ENCODE assay signal across 9 mouse cellular contexts in the genomic region with DNA sequence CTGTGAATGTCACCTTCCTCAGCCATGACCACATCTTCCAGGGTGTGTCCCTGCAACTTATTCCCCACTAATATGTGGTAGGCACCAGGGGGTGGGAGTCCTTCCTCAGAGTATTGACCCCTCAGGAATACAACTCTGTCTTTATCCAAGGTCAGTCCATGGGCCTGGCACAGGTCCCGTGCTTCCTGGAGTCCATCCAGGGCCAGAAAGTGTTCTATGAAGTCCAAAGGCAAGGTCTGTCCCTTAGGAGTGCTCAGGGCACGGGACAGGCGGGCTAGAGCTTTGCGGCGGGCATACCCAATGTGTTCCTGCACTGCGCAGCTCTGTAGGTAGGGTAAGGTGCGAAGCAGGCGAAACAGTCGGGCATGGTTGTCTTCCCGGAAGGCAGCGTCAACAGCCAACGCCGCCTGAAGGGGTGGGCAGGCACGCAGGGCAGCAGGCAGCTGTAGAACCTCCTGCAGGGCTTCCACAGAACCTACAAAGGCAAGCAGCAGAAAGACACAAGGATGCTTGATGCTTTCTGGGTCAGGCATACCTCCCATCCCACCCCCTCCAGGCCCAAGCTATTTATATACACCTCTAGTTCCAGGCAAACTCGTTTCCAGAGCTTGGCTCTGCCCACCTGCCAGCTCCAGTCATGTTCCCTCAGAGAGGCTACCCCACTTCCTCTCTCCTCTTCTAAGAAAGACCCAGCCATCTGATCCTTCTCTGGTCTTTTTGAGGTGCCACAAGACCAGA. TPM values are rescaled to one million over a fixed set of nuclear protein-coding genes. Genes with fewer than 3 reads are reported as not detected.
A peak's percentile ranks its signal among the peaks of the same experiment; 100 is the strongest.
DNase-seq lines count a peak whose midpoint lies in the region; ATAC-seq and TF ChIP-seq lines count a peak whose summit lies in the region.
"Had no signal": no experiment of that assay in that cellular context is flagged by ENCODE, and none has a peak within 500 bp of the region (broad histone marks: within the 10 kb centered on the region; RNA-seq: fewer than 3 reads in every experiment).

No protein-coding gene starts in this region.

- no peak for TF ChIP-seq POLR2A in embryonic fibroblast, embryonic 13.5 days (IDR thresholded peaks at IDR 0.05; ENCODE audit: low read depth, low read length)

- peak overlapping the region; percentile 59; the same call in 1 of the 2 replicates for H3K9ac ChIP-seq in heart, embryonic 11.5 days (ENCODE audit: low read depth, low read length)
- peak overlapping the region; percentile 6; the same call in 1 of the 2 replicates for H3K9ac ChIP-seq in ES-E14 (ENCODE audit: insufficient read depth, low read depth, low read length, poor library complexity, severe bottlenecking)
- peak overlapping the region; percentile 91; the same call in 1 of the 2 replicates for H3K9ac ChIP-seq in limb, embryonic 13.5 days

- WGBS in heart, embryonic 11.5 days (ENCODE audit: insufficient replicate concordance), result 90% methylated on average over 14 of the region's 15 CpGs
- 91% methylated on average over 15 of the region's 15 CpGs for WGBS in limb, embryonic 13.5 days

- no peak for DNase-seq in heart, adult 8-10 months (ENCODE audit: low spot score)
- no peak for DNase-seq in ES-E14 (ENCODE audit: low read depth, low spot score)
- no peak for DNase-seq in c-Kit-positive CD71-positive TER-119-positive erythroid progenitor cells, embryonic 14.5 days (ENCODE audit: low spot score)
- no peak for DNase-seq in ovary, adult 18-20 months (ENCODE audit: low spot score)
- no peak for DNase-seq in gastrocnemius, adult 18-20 months (ENCODE audit: low spot score)

- peaks cover 10% of the 10 kb centered on the region; the same call in 1 of the 2 replicates for H3K4me1 ChIP-seq in heart, embryonic 11.5 days (ENCODE audit: control insufficient read depth, insufficient read depth, low read length)
- peaks cover 2 to 8% of the 10 kb centered on the region in 2 experiments; a peak in 1 of 4 replicates for H3K4me1 ChIP-seq in ES-E14 (ENCODE audit: control insufficient read depth in 2 of 2, insufficient read depth in 2 of 2, low read length in 2 of 2, poor library complexity in 1 of 2)
- no peaks in the 10 kb centered on the region for H3K4me1 ChIP-seq in embryonic fibroblast, embryonic 13.5 days (ENCODE audit: control insufficient read depth, insufficient read depth, low read length)
- peaks cover 23% of the 10 kb centered on the region for H3K4me1 ChIP-seq in limb, embryonic 13.5 days

- no peaks in the 10 kb centered on the region for H3K9me3 ChIP-seq in heart, embryonic 11.5 days (replicated peaks; ENCODE audit: control insufficient read depth, low read length)
- H3K9me3 ChIP-seq in ES-E14 (ENCODE audit: control insufficient read depth, insufficient read depth, low read depth, low read length), result no peaks in the 10 kb centered on the region
- no peaks in the 10 kb centered on the region for H3K9me3 ChIP-seq in limb, embryonic 13.5 days

- no peak for ATAC-seq in heart, embryonic 11.5 days (replicated peaks; ENCODE audit: insufficient number of reproducible peaks, low FRiP score, low TSS enrichment)
- ATAC-seq in limb, embryonic 13.5 days (ENCODE audit: low FRiP score, low read depth), result no peak

- H3K4me3 ChIP-seq in heart, embryonic 11.5 days (ENCODE audit: low read depth, low read length), result peak overlapping the region; percentile 73; the same call in 1 of the 2 replicates
- H3K4me3 ChIP-seq in ES-E14 (ENCODE audit: insufficient read depth in 1 of 2, low read depth in 1 of 2, low read length in 2 of 2, poor library complexity in 1 of 2, severe bottlenecking in 1 of 2), result no peak overlapping the region
- H3K4me3 ChIP-seq in embryonic fibroblast, embryonic 13.5 days (ENCODE audit: insufficient read depth, low read length), result peak overlapping the region; percentile 88
- H3K4me3 ChIP-seq in limb, embryonic 13.5 days, result peak overlapping the region; percentile 90; the same call in 1 of the 2 replicates

- H3K27me3 ChIP-seq in heart, embryonic 11.5 days (ENCODE audit: control insufficient read depth, insufficient read depth, low read length), result no peaks in the 10 kb centered on the region
- H3K27me3 ChIP-seq in limb, embryonic 13.5 days, result no peaks in the 10 kb centered on the region

- peaks cover 19% of the 10 kb centered on the region for H3K36me3 ChIP-seq in heart, embryonic 11.5 days (ENCODE audit: control insufficient read depth, insufficient read depth, low read length)
- H3K36me3 ChIP-seq in ES-E14 (ENCODE audit: control insufficient read depth, insufficient read depth, low read length, poor library complexity, severe bottlenecking), result peaks cover 18% of the 10 kb centered on the region
- H3K36me3 ChIP-seq in limb, embryonic 13.5 days, result peaks cover 43% of the 10 kb centered on the region

- in situ Hi-C loops in ES-E14 (cut with MboI; ENCODE audit: low sequenced_read_pairs in 2 of 2, unreplicated experiment in 2 of 2), result no loop called here

- H3K4me2 ChIP-seq in heart, embryonic 11.5 days, result peak overlapping the region; percentile 72
- H3K4me2 ChIP-seq in limb, embryonic 13.5 days (replicated peaks), result peak overlapping the region; percentile 90

- no peak overlapping the region for H3K27ac ChIP-seq in heart, embryonic 11.5 days (ENCODE audit: low read depth, low read length)
- H3K27ac ChIP-seq in ES-E14 (ENCODE audit: insufficient read depth, low read depth, low read length, poor library complexity, severe bottlenecking), result no peak overlapping the region
- no peak overlapping the region for H3K27ac ChIP-seq in embryonic fibroblast, embryonic 13.5 days (ENCODE audit: insufficient read depth, low read length)
- no peak overlapping the region for H3K27ac ChIP-seq in limb, embryonic 13.5 days

- TF ChIP-seq CTCF in embryonic fibroblast, embryonic 13.5 days (IDR thresholded peaks at IDR 0.05; ENCODE audit: borderline replicate concordance, insufficient read depth, low read length), result no peak

TF ChIP-seq in ES-E14, 5 proteins besides CTCF, POLR2A, EP300 and RAD21:
- no peak for TF ChIP-seq HCFC1 (IDR thresholded peaks at IDR 0.05; ENCODE audit: borderline replicate concordance, insufficient read depth, low read length)
TF ChIP-seq in ES-E14: peak in this region for 0.

RNA-seq across cellular contexts. Expression of a gene that starts 2.2 kb away (rescaled TPM):
- polyA plus RNA-seq in heart, embryonic 11.5 days (2014; fragmentation: Nextera tagmentation; extraction: Ambion mirVana), result 38.1 and 41.0 TPM in 2 replicates
- 10 to 100 TPM in 1 of 4 experiments, 1 to 10 TPM in 3; 8.0 to 10.4 (median 9.0) TPM for total RNA-seq in heart, adult 8-10 months (2022)
- 25.2 and 28.2 TPM in 2 replicates for total RNA-seq in ES-E14 (2012; rRNA removed)
- 13.7 and 16.2 TPM in 2 replicates for polyA plus RNA-seq in embryonic fibroblast, embryonic 13.5 days (2011; ENCODE audit: insufficient read length, low read depth, missing spikeins)
- 42.9 and 44.0 TPM in 2 replicates for polyA plus RNA-seq in limb, embryonic 13.5 days (2015; fragmentation: Nextera tagmentation; extraction: Ambion mirVana)
- total RNA-seq in gastrocnemius, adult 18-20 months (2021), result 1 to 10 TPM; 8.6 to 9.7 TPM

RNA-seq across cellular contexts. Expression of a gene that starts 10.7 kb away (rescaled TPM):
- 0.23 and 0.40 TPM in 2 replicates for polyA plus RNA-seq in heart, embryonic 11.5 days (2014; fragmentation: Nextera tagmentation; extraction: Ambion mirVana)
- not detected for total RNA-seq in heart, adult 8-10 months (2022)
- total RNA-seq in ES-E14 (2012; rRNA removed), result 0.80 and 3.5 TPM in 2 replicates
- polyA plus RNA-seq in embryonic fibroblast, embryonic 13.5 days (2011; ENCODE audit: insufficient read length, low read depth, missing spikeins), result 0.45 and 0.61 TPM in 2 replicates
- 0.46 and 0.65 TPM in 2 replicates for polyA plus RNA-seq in limb, embryonic 13.5 days (2015; fragmentation: Nextera tagmentation; extraction: Ambion mirVana)
- total RNA-seq in gastrocnemius, adult 18-20 months (2021), result not detected
- total RNA-seq: hematopoietic stem cell, adult 5-6 weeks had no signal

RNA-seq across cellular contexts. Expression of a gene that starts 11.8 kb away (rescaled TPM):
- 22.6 and 25.5 TPM in 2 replicates for polyA plus RNA-seq in heart, embryonic 11.5 days (2014; fragmentation: Nextera tagmentation; extraction: Ambion mirVana)
- total RNA-seq in heart, adult 8-10 months (2022), result 10 to 100 TPM; 14.8 to 18.0 (median 15.6) TPM
- total RNA-seq in ES-E14 (2012; rRNA removed), result 8.9 and 11.9 TPM in 2 replicates
- 19.5 and 22.6 TPM in 2 replicates for polyA plus RNA-seq in embryonic fibroblast, embryonic 13.5 days (2011; ENCODE audit: insufficient read length, low read depth, missing spikeins)
- polyA plus RNA-seq in limb, embryonic 13.5 days (2015; fragmentation: Nextera tagmentation; extraction: Ambion mirVana), result 33.0 and 33.7 TPM in 2 replicates
- total RNA-seq in gastrocnemius, adult 18-20 months (2021), result 10 to 100 TPM in 1 of 2 experiments, 1 to 10 TPM in 1; 9.7 to 10.9 TPM

RNA-seq across cellular contexts. Expression of a gene that starts 22.1 kb away (rescaled TPM):
- polyA plus RNA-seq in heart, embryonic 11.5 days (2014; fragmentation: Nextera tagmentation; extraction: Ambion mirVana), result 0.48 and 1.0 TPM in 2 replicates
- total RNA-seq in heart, adult 8-10 months (2022), result not detected
- 3.4 and 5.9 TPM in 2 replicates for total RNA-seq in ES-E14 (2012; rRNA removed)
- 0.58 and 0.68 TPM in 2 replicates for polyA plus RNA-seq in embryonic fibroblast, embryonic 13.5 days (2011; ENCODE audit: insufficient read length, low read depth, missing spikeins)
- 0.73 TPM in 1 of 2 replicates, not detected in the other for polyA plus RNA-seq in limb, embryonic 13.5 days (2015; fragmentation: Nextera tagmentation; extraction: Ambion mirVana)
- not detected for total RNA-seq in gastrocnemius, adult 18-20 months (2021)

RNA-seq across cellular contexts. Expression of a gene that starts 24.5 kb away (rescaled TPM):
- not detected in 2 replicates for polyA plus RNA-seq in heart, embryonic 11.5 days (2014; fragmentation: Nextera tagmentation; extraction: Ambion mirVana)
- total RNA-seq in heart, adult 8-10 months (2022), result 1 to 10 TPM in 1 of 4 experiments, under 1 TPM in 3; 0.31 to 1.4 (median 0.43) TPM
- total RNA-seq in ES-E14 (2012; rRNA removed), result 0.18 TPM in 1 of 2 replicates, not detected in the other
- polyA plus RNA-seq in embryonic fibroblast, embryonic 13.5 days (2011; ENCODE audit: insufficient read length, low read depth, missing spikeins), result not detected in 2 replicates
- not detected in 2 replicates for polyA plus RNA-seq in limb, embryonic 13.5 days (2015; fragmentation: Nextera tagmentation; extraction: Ambion mirVana)
- under 1 TPM; 0.37 to 0.43 TPM for total RNA-seq in gastrocnemius, adult 18-20 months (2021)

Comparison
In these comparisons a context has a peak if more than half of its experiments do, and no peak if none do; other contexts are left out.
1. H3K4me3 ChIP-seq: peak in heart, embryonic 11.5 days (single experiment), embryonic fibroblast, embryonic 13.5 days (single experiment) and limb, embryonic 13.5 days (single experiment); none in ES-E14 (0 of 2).
2. H3K9ac ChIP-seq: peak in every context shown above with its lines; median percentile 91 in limb, embryonic 13.5 days; 59 in heart, embryonic 11.5 days; 6 in ES-E14.